Mouse (Mus musculus) forebrain, embryonic 11.5 days (tissue): Measurements from ENCODE around the gene Sftpa1. TPM values are rescaled to one million over a fixed set of nuclear protein-coding genes. Genes with fewer than 3 reads are reported as not detected.

Experiments
- ATAC-seq: fragments of 200-750 bp; cut with Nextera tagmentation; replicated peaks from 2 replicates; pipeline ENCODE4 v1.8.0; 2017; ENCODE audit warnings: moderate TSS enrichment; ENCODE audit not compliant: low FRiP score
- DNase-seq: peaks from one replicate; pipeline ENCODE4 v3.0.0-alpha.2; 2017; ENCODE audit warnings: low spot score
- H3K27ac ChIP-seq: fragments of 300-500 bp; sonication (generic); 2 replicates; pipeline ENCODE4 v1.5.1; 2014; ENCODE audit warnings: low read depth, low read length
- H3K27me3 ChIP-seq: fragments of 300-500 bp; sonication (generic); 2 replicates; pipeline ENCODE4 v1.6.1; 2014; ENCODE audit warnings: mild to moderate bottlenecking, low read length, mixed read lengths; ENCODE audit not compliant: control insufficient read depth, insufficient read depth
- H3K36me3 ChIP-seq: fragments of 300-500 bp; sonication (generic); 2 replicates; pipeline ENCODE4 v1.6.1; 2014; ENCODE audit warnings: mild to moderate bottlenecking, low read length, moderate library complexity, mixed read lengths; ENCODE audit not compliant: control insufficient read depth, insufficient read depth
- H3K4me1 ChIP-seq: fragments of 300-500 bp; sonication (generic); replicated peaks from 2 replicates; pipeline ENCODE4 v1.6.1; 2014; ENCODE audit warnings: low read length, mixed read lengths; ENCODE audit not compliant: control insufficient read depth, insufficient read depth
- H3K4me2 ChIP-seq: fragments of 300-500 bp; sonication (generic); 2 replicates; pipeline ENCODE4 v1.6.1; 2014; ENCODE audit warnings: low read depth, mild to moderate bottlenecking, low read length, moderate library complexity, mixed read lengths; ENCODE audit not compliant: severe bottlenecking
- H3K4me3 ChIP-seq: fragments of 300-500 bp; sonication (generic); 2 replicates; pipeline ENCODE4 v1.5.1; 2014; ENCODE audit warnings: low read depth, low read length
- H3K9ac ChIP-seq: fragments of 300-500 bp; sonication (generic); 2 replicates; pipeline ENCODE4 v1.6.1; 2014; ENCODE audit warnings: low read length
- H3K9me3 ChIP-seq: fragments of 300-500 bp; sonication (generic); 2 replicates; pipeline ENCODE4 v1.6.1; 2016; ENCODE audit warnings: low read length, mixed read lengths; ENCODE audit not compliant: control insufficient read depth
- WGBS: fragments of 180-500 bp; shearing (Covaris S2); extraction: QIAGEN DNeasy Blood & Tissue Kit; methylation state at CpG from one replicate; pipeline ENCODE4 v1.1.7; 2014; 5-methylcytosine and 5-hydroxymethylcytosine counted together
- polyA plus RNA-seq: library from polyadenylated mRNA; unstranded; fragments of >200 nt; fragmentation: Nextera tagmentation; extraction: Ambion mirVana; gene quantifications from 2 replicates; pipeline ENCODE4 v1.2.1, GENCODE M21; 2014

Gene Sftpa1
- polyA plus RNA-seq: not detected in 2 replicates

- Histone ChIP-seq H3K27ac (no peak within 1 kb of the TSS), H3K4me2 (no peak within 1 kb of the TSS), H3K9me3 (no peaks in the 10 kb centered on the region), H3K36me3 (no peaks in the 10 kb centered on the region), H3K4me3 (no peak within 1 kb of the TSS), H3K9ac (no peak within 1 kb of the TSS), H3K4me1 (no peaks in the 10 kb centered on the region), H3K27me3 (no peaks in the 10 kb centered on the region)
- WGBS: 87% methylated on average over 7 of the region's 7 CpGs
- ATAC-seq (no peak), DNase-seq (no peak)
Measured at GRCm38 (mm10) chr14:41131540-41131939, at the start of gene Sftpa1. Gene Sftpa1 (plus strand): TSS chr14:41131782.

GRCm38 (mm10) chr14:41082408-41082807, 49.2 kb upstream of the Sftpa1 start:
- Histone ChIP-seq H3K4me2 (no peak overlapping the region), H3K4me1 (no peaks in the 10 kb centered on the region), H3K27me3 (no peaks in the 10 kb centered on the region), H3K36me3 (no peaks in the 10 kb centered on the region), H3K4me3 (no peak overlapping the region), H3K9me3 (no peaks in the 10 kb centered on the region), H3K27ac (no peak overlapping the region), H3K9ac (no peak overlapping the region)
- no peak for DNase-seq
- WGBS: 94% methylated on average over 2 of the region's 2 CpGs
- no peak for ATAC-seq

- WGBS: 75% methylated on average over 1 of the region's 1 CpGs
- Histone ChIP-seq H3K36me3 (no peaks in the 10 kb centered on the region), H3K27me3 (no peaks in the 10 kb centered on the region), H3K4me3 (no peak overlapping the region), H3K27ac (no peak overlapping the region), H3K9ac (no peak overlapping the region), H3K9me3 (no peaks in the 10 kb centered on the region), H3K4me2 (no peak overlapping the region), H3K4me1 (no peaks in the 10 kb centered on the region)
- ATAC-seq: peak; percentile 33; the same call in 1 of the 2 replicates
- DNase-seq: no peak
Measured at GRCm38 (mm10) chr14:41087509-41087908, 44.1 kb upstream of the Sftpa1 start.

- no peak overlapping the region for H3K4me2 ChIP-seq
- WGBS: 46% methylated on average over 8 of the region's 8 CpGs
- no peak overlapping the region for H3K4me3 ChIP-seq
- no peaks in the 10 kb centered on the region for H3K9me3 ChIP-seq
- DNase-seq (peak; percentile 60), ATAC-seq (no peak)
- H3K27ac ChIP-seq: no peak overlapping the region
- no peaks in the 10 kb centered on the region for H3K27me3 ChIP-seq
- H3K36me3 ChIP-seq: no peaks in the 10 kb centered on the region
- H3K9ac ChIP-seq: no peak overlapping the region
- H3K4me1 ChIP-seq: no peaks in the 10 kb centered on the region
Measured at GRCm38 (mm10) chr14:41090777-41091176, 40.8 kb upstream of the Sftpa1 start.

GRCm38 (mm10) chr14:41094114-41094513, 37.5 kb upstream of the Sftpa1 start:
- Histone ChIP-seq H3K9ac (no peak overlapping the region), H3K4me2 (no peak overlapping the region), H3K4me1 (no peaks in the 10 kb centered on the region), H3K36me3 (no peaks in the 10 kb centered on the region), H3K27ac (no peak overlapping the region), H3K9me3 (no peaks in the 10 kb centered on the region), H3K4me3 (no peak overlapping the region), H3K27me3 (no peaks in the 10 kb centered on the region)
- ATAC-seq: no peak
- 63% methylated on average over 1 of the region's 1 CpGs for WGBS
- no peak for DNase-seq

- no peaks in the 10 kb centered on the region for H3K36me3 ChIP-seq
- H3K4me3 ChIP-seq: no peak overlapping the region
- H3K9ac ChIP-seq: no peak overlapping the region
- 95% methylated on average over 3 of the region's 3 CpGs for WGBS
- H3K27ac ChIP-seq: no peak overlapping the region
- no peak overlapping the region for H3K4me2 ChIP-seq
- H3K9me3 ChIP-seq: no peaks in the 10 kb centered on the region
- H3K27me3 ChIP-seq: no peaks in the 10 kb centered on the region
- ATAC-seq (no peak), DNase-seq (no peak)
- H3K4me1 ChIP-seq: no peaks in the 10 kb centered on the region
Measured at GRCm38 (mm10) chr14:41096296-41096860, 35.2 kb upstream of the Sftpa1 start.

- Histone ChIP-seq H3K4me1 (no peaks in the 10 kb centered on the region), H3K9ac (no peak overlapping the region), H3K27ac (no peak overlapping the region), H3K4me2 (no peak overlapping the region), H3K9me3 (no peaks in the 10 kb centered on the region), H3K36me3 (no peaks in the 10 kb centered on the region), H3K4me3 (no peak overlapping the region), H3K27me3 (no peaks in the 10 kb centered on the region)
- ATAC-seq (no peak), DNase-seq (no peak)
- 73% methylated on average over 1 of the region's 1 CpGs for WGBS
Measured at GRCm38 (mm10) chr14:41098726-41099125, 32.9 kb upstream of the Sftpa1 start.

- Histone ChIP-seq H3K4me2 (no peak overlapping the region), H3K27me3 (no peaks in the 10 kb centered on the region), H3K4me1 (no peaks in the 10 kb centered on the region), H3K9ac (no peak overlapping the region), H3K4me3 (no peak overlapping the region), H3K9me3 (no peaks in the 10 kb centered on the region), H3K27ac (no peak overlapping the region), H3K36me3 (no peaks in the 10 kb centered on the region)
- DNase-seq (no peak), ATAC-seq (no peak)
- 96% methylated on average over 3 of the region's 3 CpGs for WGBS
Measured at GRCm38 (mm10) chr14:41100712-41101111, 30.9 kb upstream of the Sftpa1 start.

GRCm38 (mm10) chr14:41101242-41101641, 30.3 kb upstream of the Sftpa1 start:
- 86% methylated on average over 5 of the region's 5 CpGs for WGBS
- H3K4me3 ChIP-seq: no peak overlapping the region
- H3K4me2 ChIP-seq: no peak overlapping the region
- H3K27ac ChIP-seq: no peak overlapping the region
- H3K9ac ChIP-seq: no peak overlapping the region
- H3K4me1 ChIP-seq: no peaks in the 10 kb centered on the region
- ATAC-seq (no peak), DNase-seq (no peak)
- no peaks in the 10 kb centered on the region for H3K36me3 ChIP-seq
- H3K9me3 ChIP-seq: no peaks in the 10 kb centered on the region
- no peaks in the 10 kb centered on the region for H3K27me3 ChIP-seq
